Mouse (Mus musculus): ENCODE measurements at regions not wholly inside any gene's neighbourhood (a gene's known extent, or its start where the extent isn't known, plus 50 kb on each side); places are given as distances from the start of the nearest gene placed in this dataset.

DNA sequence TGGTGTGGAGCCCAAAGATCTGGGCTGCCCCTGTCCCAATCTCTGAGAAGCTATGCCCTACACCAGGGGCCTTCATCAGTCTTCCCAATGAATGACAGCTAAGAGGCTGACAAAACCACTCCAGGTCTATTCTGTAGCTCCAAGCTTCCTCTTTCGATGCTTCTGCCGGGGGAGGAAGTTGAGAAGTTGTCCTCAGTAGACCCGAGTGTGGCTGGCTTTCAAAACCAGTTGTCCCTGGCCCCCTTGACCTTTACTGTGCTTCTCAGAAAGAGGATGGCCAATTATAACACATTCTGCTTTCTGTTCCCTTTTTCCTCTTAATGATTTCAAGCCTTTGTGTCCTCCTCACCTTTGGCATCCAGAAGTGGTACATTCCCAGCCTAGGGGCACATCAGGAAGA is 101.9 kb upstream of the Ccnd2 start:
- DNase-seq, result no peak

DNA sequence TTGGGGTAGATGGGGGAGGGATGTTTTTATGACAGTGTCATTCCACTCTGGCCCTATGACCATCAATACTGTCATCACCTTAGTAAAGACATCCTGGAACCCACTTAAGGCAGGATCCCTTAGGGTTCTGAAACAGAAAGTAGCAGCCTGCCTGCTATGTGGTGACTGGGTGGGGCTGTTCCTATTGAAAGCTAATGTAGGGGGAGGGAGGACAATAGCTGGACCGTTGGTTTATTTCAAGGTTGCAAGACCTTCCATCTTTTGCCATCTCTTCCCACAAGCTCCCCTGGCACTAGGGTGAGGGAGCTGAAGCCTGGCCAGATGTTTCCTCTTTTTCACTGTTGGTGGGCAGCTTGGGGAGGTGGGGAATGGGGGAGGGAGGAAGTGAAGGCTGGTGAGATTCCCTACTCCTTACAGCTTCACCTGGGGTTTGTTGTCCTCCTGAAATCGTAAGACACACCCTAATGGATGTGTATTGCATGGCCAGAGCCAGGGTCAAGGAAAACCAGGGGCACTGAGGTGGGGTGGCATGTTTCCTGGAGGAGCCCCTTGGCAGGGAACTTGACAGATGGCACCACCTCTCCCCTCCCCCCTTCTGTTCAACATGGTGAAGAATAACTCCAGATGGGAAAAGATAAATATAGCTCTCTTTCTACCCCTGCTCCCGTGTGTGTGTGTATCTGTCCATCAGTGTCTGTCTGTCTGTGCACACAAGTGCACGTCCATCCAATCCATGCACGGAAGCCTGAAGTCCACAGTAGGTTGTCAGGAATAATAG is 112.1 kb upstream of the Ccnd2 start:
- no peak for DNase-seq

DNA sequence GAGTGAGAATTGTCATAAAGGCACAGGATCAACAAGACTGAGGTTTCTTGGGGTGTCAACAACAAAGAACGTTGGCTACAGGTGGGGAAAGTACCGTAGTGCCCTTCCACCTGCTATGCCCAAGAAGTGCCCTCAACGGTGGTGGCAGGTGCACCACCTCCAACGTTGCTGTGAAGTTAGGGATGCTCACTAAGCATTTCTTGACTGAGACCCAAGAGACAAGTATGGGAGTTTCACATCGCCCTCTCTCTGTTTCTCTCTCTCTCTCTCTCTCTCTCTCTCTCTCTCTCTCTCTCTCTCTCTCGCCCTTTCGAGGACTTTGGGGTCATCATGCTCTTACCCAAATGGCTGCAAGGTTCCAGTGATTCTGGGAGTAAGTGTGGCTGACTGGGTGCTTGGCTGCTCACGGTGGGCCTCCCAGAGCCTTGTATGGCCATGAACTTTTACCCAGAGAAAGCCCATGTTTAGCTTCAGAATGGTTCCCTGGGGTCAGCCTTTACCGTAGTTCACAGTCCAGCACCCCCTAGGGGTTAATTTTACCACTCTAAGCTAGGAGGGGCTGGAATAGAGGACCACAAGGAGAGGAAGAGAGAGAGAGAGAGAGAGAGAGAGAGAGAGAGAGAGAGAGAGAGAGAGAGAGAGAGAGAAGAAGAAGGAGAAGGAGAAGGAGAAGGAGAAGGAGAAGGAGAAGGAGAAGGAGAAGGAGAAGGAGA is 113.2 kb upstream of the Ccnd2 start:
- no peak for DNase-seq

DNA sequence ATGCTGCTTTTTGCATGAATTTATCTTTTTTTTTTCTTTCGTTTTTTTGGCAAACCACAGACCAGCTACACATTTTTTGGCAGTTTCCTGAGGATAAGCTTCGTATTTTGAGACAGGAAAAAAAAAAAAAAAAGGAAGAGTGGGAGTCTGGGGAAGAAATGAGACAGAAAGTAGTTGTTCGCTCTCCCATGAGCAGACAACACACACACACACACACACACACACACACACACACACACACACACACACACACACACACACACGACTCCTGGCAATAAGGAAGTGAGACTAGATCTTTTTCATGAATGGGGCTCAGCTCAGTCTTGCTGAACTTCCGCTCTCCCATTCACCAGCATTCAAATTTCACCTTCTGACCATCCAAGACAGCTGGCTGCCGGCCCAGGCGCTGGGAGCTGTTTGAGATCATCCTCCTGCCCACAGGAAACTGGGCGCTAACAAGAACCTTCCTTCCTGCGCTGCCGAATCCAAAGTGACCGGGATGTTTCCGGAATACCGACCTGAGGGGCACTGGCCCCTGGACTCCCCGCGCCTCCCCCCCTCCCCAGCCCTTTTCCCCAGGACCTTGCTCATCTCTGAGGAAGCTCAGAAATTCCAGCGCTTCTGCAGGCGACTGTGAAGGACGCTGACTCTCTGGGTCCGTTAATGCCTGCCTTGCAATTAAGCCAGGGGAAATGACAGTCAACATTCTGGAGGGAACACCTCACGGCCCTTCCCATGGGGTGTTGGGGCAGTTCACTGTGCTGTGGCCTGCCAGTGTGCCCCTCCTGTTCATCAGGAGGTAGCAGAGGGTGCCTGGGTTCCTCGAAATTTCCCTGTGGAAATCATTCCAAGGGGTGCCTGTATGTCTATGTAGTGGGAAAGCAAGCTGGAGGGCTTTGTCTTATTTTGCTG is 114.2 kb upstream of the Ccnd2 start:
- peak; percentile 10 for DNase-seq

DNA sequence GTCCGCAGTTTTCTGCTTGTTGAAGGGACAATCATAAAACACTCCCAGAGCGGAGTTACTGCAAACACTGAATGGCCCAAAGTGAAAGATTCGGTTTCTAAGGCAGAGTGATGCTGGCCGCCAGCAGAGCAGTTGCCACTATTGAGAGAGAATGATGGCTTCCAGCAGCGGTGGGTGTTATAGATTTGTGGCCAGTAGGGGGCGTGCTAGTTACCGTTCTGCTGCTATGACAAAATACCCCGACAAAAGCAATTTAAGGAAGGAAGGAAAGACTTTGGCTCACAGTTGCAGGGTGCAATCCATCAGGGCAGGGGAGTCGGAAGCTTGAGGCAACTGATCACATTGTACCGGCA is 114.8 kb upstream of the Ccnd2 start:
- DNase-seq, result no peak

DNA sequence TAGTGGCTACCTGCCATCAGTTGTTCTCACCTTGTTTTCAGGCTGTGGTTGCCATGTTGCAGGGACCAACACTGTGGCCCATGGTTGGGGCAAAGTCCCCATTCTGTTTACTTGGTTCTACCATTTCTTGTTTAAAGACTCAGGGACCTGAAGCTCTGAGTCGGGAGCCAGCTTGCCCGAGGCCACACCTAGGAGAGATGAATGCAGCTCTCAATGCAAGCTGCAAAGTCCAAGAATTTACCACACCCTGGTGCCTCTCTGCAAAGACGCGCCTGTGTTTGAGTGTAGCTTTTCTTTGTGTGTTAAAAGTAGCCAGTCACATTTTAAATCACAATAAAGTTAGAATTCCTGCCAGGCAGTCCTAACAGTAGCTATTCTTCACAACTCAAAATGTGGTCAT is 117.0 kb upstream of the Ccnd2 start:
- no peak for DNase-seq

DNA sequence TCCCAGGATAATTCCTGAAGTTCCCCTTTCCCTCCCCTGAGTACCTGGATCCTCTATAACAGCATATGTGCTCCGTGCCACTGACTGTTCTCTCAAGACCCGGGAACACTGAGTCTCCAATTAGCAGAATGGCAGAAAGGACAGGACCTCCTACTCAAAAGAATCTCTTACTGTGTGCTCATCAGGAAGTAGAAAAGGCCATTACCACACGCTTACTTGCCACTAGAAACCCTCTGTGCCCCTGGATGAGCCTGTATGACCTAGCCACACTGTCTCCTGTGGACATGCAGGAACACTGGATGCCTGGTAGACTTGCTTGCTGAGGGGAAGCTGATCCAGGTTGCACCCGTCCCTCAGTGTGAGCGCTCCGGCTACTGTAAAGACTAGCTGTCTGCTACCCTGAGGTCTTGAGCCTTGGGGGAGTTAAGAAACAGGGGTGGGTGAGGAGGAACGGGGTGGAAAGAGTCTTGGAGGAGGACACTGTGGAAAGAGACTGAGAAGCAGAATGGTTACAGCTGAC is 117.6 kb upstream of the Ccnd2 start:
- no peak for DNase-seq

DNA sequence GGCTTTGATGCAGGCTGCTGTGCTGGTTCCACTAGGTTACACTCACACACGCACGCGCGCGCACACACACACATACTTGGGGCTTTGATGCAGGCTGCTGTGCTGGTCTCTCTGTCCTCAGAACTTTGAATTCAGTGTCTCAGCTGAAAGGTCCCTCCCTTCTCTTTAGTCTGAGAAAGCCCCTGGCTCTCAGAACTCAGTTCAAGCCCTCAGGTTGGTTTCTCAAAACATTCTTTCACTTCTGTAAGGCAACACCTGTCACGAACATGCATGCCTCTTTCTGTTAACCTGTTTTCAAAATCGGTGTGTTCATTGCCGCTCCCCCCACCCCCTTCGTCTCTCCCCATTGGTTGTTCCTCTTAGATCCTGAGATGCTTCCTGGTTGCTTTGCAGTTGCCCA is 118.8 kb upstream of the Ccnd2 start:
- DNase-seq, result no peak

DNA sequence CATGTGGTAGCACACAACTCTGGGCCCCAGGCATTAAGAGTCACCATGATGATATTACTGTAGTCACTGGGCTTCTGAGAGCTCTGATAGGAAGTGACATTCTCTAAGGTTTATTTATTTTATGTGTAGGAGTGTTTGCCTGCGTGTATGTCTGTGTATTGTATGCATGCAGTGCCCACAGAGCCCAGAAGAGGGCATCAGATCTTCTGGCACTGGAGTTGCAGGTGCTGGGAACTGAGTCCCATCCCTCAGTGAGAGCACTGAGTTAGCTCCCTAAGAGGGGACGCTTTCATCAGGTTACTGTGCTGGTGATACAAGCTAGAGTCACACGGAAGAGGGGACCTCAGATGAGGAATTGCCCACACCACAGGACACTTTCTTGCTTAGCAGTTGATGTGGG is 119.4 kb upstream of the Ccnd2 start:
- DNase-seq, result no peak

DNA sequence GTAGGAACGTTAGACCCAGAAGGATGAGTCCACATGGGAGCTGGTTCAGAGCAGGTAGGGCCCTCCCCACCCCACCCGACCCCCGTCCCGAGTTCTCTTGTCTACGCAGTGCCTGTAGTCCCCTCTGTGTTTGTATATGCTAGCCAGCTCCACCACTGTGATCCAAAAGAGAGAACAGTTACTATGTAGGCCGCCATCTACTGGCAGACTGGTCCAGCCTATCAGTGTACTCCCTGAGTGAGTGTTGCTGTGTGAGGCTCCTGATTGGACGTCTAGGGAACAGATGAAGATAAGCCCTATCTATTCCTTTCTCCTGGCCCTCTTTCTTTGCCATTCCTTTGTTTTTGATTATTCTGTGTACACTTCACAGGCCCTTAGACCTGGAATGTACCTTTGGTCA is 120.6 kb upstream of the Ccnd2 start:
- DNase-seq, result no peak

DNA sequence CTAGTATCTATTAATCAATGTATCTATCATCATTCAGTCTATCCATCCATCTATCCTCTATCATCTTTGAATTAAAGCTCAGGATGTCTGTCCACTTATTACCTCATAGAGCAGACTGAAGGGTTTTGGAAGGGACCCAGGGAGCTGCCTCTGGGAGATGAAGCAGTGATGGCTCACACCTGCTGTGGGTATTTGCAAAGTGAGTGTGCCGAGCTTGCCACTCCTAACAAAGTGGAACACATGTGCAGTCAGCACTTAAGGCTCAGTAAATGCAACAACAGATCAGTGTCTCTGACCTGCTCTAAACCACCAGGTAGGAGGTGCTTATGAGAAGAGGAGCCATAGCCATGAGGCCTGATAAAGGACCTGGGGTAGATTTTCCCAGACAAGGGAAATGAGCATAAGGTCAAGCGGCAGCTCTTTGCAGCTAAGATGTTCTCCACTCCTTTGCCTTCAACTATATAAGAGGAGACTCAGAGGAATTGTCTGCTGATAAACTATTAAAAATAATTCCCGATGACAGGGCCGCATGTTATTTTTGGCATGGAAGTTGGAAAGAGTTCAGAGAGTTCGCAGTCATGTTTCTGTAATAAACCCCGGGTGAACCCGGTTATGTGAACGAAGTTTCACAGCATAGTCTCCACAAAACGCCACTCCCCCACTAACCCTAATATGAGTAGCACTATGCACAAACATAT is 122.9 kb upstream of the Ccnd2 start:
- no peak for DNase-seq

DNA sequence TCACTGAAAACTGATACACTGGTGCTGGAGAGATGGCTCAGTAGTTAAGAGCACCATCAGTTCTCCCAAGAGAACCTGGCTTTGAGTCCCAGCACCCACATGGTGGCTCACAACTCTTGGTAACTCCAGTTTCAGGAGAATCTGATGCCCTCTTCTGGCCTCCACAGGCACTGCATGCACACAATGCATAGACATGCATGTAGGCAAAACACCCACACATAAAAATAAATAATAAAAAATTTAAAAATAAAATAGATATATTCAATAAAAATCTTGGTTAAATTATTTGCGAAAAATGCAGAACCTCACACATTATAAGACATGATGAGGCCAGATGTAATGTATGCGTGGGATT is 123.4 kb upstream of the Ccnd2 start:
- no peak for DNase-seq

DNA sequence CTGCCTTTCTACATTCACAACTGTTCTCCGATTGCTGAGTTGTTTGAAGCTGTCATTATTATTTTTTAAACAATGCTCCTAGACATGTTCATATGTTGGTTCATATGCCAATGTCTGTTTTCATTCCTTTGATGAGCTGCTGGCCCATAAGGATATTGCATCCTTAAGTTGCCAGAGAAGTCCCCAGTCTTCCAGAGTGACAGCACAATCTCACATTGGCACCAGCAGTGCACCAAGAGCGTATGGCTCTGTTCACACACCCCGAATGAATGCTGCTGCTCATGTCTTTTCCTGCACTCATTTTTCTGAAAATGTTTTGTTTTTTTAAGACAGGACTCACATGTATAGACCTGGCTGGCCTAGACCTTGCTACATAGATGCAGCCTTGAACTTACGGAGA is 124.4 kb upstream of the Ccnd2 start:
- DNase-seq, result no peak

DNA sequence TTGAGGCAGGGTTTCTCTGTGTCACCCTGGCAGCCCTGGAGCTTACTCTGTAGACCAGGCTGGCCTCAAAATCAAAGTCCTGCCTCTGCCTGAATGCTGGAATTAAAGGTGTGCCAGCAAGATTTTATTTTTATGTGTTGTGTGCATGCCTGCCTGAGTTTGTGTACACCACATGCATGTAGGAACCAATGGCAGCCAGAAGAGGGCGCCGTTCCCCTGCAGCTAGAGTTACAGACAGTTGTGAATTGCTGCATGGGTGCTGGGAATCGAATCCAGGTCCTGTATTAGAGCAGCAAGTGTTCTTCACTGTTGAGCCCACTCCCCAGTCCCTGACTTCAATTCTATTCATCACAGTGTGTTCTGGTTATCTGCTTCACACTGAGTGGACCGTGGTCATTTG is 126.4 kb upstream of the Ccnd2 start:
- no peak for DNase-seq

DNA sequence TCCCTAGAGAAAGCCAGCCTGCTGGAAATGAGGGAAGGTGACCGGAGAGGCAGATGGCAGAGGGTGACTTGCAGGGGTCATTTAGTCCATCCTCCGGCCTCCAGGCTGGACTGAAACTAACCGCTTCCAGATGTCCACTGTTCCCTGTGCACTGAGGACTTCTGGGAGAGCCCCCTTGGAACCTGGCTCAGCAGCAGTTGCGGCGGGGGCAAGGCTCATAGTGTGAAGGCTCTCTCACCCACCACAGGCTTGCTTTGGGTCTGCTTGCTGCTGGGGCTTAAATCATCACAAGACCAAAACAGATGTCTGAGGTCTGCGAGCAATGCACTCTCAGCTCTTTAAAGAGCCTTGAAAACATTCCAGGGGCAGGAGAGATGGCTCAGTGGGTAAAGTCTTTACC is 132.2 kb upstream of the Ccnd2 start:
- DNase-seq, result no peak

DNA sequence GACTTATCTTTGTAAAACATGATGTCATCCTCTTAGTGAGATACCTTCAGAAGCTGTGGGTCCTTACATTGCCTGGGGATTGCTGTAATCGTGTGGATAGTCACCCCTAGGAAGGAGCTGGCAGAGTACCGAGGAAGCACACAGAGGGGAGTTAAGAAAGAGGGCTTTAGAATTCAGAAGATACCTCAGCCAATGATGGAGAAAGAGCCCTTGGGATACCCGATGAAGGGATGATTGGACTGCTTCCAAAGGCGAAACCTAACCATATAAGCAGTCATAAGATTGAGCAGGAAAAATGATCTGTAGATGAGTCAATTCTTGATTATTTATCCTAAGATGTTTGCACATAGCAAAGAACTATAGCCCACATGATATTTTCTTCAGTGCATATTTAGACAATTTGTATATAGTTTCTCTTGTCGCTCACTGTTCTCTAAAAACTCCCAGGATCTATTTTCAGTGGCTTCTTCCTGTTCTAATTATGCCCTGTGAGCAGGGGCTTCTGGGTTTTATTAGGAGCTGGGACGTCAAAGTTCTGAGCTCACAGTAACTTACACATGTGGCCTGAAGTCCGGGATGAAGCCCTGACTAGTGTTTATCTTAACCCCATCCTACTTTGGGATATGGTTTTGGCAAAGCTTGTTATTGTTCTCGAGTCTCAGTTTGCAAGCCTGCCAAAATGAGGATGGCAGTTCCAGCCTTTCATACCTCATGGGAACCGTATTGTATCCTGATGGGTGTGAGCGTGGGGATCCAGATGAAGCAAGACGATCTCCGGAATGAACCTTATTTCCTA is 134.9 kb upstream of the Ccnd2 start:
- no peak for DNase-seq

DNA sequence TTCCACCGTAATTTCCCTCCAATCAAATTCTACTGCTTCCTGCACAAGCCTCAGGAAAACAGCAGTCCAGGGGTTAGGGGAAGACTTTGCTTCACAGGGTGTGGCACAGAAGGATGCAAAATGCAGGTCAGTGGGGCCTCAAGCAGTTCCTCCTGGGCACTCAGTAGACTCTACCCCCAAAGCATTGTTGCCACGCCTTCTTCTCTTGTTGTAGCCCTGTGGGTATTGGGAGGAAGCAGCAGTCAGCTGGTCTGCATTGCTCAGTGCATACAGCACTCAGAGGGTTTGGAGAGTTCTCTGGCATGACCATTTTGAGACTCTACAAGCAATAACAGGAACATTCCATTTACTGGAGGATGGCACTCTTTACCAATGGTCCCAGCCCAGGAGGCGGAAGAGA is 137.0 kb upstream of the Ccnd2 start:
- DNase-seq, result no peak

DNA sequence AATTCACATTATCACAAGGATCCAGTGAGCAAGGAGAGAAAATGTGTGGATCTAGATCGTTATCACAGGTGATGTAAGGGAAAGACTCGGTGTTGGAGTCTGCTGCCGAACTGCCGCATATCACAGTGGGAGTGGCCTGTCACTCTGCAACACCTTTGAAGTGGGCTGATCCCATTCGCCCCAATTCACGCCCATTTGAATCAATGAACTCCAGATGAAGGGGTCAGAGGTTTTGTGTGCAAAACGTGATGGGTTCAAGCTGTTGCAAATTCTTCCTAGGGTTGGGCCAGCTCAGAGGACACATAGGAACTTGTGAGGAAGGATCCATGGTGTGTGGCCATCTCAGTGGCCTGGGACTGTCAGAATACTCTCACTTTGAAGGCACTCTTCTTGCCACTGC is 139.9 kb upstream of the Ccnd2 start:
- no peak for DNase-seq

DNA sequence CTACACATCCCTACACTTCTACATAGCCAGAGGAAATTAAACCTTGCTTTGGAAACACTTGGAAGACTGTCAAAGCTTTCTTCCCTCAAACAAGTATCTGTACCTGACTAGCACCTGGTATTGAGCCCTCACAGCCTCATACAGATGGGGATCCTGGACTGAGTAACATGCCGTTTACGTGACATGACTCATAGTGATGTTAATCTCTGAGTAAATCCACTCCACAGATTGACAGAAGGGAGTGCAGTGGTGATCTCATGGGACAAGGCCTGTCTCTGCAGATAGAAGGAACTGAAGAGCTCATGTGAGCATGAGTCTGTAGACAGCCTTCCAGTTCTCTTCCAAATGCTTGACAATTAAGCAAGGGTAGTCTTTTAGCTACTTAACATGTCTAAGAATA is 141.8 kb upstream of the Ccnd2 start:
- no peak for DNase-seq

DNA sequence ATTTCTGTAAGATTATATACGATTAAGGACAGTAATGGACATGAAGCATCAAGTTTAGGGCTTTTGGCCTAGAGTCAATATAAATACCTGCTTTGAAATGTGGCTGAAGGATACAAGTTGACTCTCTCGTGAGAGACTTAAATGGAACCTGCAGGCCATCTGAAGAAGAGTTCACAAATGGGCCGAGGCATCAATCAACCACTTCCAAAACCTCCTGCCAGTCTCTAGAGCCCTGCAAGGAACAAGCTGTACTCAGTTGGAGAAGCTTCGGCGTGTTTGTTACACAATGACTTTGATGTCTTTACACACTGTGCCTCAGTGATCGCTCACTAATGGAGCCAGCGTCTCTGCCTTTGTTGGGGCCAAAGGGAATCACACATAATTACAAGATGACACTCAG is 146.1 kb upstream of the Ccnd2 start:
- no peak for DNase-seq

DNA sequence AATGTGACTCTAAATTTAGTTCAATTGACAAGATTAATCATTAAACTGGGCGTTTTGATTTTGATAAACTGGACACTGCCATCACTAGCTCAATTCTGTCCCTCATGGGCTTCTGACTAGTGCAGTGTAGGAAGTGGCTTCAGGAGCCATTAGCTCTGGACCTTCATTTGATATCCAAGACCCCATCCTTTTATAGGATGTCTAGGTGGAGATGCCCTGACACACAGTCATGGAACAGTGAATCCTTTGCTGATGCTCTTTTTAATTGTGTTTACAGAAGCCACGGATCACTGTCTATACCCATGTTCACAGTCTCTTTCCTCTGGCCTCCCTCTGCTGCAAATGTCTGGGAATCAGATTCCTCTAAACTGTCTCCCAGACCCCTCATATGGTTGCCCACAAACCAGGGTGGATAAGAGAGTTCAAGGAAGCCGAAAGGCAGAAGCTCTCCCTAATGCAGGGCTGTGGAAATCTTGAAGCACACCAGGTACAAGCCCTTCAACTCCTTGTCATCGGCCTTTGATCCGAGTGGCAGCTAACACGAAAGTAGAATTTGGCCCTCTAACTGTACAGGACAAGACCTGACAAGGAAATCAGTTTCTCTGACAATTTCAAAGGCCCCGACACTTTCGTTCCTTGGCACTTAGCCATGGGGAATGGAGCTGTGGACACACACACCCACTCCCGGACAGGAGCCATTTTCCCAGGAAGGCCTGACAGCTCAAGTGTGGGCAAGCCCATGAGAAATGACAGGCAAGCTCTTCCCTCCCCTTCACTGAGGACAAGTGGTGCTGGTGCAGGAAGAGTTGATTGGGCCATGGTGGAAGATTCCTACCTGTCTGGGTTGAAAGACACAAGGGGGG is 135.2 kb upstream of the Parp11 start:
- no peak for DNase-seq
